Mouse (Mus musculus): Measurements from ENCODE around the gene Hist2h3c2.
A peak's percentile ranks its signal among the peaks of the same experiment; 100 is the strongest.
"Not testable (repeated sequence)": the region's sequence is repeated elsewhere in the genome, so short reads cannot be mapped to it uniquely, and the experiment has no call there.

Gene Hist2h3c2

GRCm38 (mm10) chr3:96238954-96239793 lies at the start of gene Hist2h3c2:
Gene Hist2h3c2 (minus strand): TSS chr3:96239127.
- not testable (repeated sequence) for DNase-seq (ENCODE audit: low read depth, low spot score)

GRCm38 (mm10) chr3:96287334-96287733 lies 48.4 kb upstream of the Hist2h3c2 start:
- DNase-seq (ENCODE audit: low read depth, low spot score): not testable (repeated sequence)

GRCm38 (mm10) chr3:96284457-96284856 lies 45.5 kb upstream of the Hist2h3c2 start:
- no peak for DNase-seq (ENCODE audit: low read depth, low spot score)

- no peak for DNase-seq (ENCODE audit: low read depth, low spot score)
Measured at GRCm38 (mm10) chr3:96280660-96281059, 41.7 kb upstream of the Hist2h3c2 start.

- peak; percentile 96 for DNase-seq (ENCODE audit: low read depth, low spot score)
Measured at GRCm38 (mm10) chr3:96277800-96278624, 39.1 kb upstream of the Hist2h3c2 start.

DNA sequence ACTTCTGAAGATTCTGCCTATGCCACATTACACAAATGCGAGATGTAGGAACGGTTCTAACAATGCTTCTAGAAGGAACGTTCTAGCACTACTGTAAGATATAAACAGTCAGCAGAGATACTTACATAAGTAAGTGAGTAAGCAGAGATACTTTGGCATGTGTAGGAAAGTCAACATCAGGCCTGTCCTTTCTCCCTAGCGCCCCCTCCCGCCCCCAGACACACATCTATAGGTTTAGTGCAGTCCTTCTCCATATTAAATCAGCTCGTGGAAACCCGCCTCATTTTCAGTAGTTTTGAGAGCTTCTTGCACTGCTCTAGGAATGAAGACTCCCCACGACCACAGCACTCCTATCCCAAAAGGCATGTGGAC lies 38.5 kb upstream of the Hist2h3c2 start:
- peak; percentile 75 for DNase-seq (ENCODE audit: low read depth, low spot score)

DNA sequence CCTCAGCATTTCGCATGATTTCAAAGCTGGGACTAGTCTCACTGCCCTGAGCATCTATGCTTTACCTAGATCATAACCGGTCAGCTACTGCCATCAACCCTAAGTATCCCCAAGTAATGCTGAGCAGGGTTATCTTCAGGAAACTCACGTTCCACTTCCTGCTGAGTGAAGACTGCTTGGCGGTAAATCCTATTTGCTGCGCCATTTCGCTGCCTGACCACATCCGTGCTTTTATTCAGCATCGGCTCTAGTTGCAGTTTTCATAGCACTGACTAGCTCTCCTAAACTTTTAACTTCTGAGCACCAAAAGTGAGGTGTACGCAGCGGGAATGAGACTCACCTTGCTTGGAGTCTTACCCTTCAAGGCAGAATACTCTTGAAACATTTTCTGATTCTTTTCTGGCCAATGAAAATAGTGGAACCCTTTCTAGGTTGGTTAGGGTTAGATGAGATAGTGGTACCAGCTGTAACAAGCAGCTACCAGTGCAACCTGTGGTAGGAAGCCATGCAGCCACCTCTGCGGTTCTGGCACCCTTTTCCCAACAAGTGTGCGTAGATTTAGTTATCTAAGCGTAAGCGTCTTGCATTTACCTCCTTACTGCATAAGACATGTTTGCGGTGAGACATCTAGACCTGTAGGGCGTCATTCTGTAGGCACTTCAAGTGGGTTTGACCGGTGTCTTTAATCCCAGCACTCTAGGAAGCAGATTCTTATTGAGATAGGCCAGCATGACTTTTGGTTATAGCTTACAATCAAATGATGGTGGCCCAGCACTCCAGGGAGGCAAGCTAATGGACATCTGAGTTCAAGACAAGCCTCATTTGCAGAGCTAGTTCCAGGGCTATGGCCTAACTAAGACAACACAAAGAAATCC lies 34.9 kb upstream of the Hist2h3c2 start:
- peak; percentile 85 for DNase-seq (ENCODE audit: low read depth, low spot score)

- DNase-seq (ENCODE audit: low read depth, low spot score): peak; percentile 97
Measured at GRCm38 (mm10) chr3:96269511-96270474, 30.9 kb upstream of the Hist2h3c2 start, which contains the start of gene Hist2h2bb. Gene Hist2h2bb (plus strand): TSS chr3:96269752.

DNA sequence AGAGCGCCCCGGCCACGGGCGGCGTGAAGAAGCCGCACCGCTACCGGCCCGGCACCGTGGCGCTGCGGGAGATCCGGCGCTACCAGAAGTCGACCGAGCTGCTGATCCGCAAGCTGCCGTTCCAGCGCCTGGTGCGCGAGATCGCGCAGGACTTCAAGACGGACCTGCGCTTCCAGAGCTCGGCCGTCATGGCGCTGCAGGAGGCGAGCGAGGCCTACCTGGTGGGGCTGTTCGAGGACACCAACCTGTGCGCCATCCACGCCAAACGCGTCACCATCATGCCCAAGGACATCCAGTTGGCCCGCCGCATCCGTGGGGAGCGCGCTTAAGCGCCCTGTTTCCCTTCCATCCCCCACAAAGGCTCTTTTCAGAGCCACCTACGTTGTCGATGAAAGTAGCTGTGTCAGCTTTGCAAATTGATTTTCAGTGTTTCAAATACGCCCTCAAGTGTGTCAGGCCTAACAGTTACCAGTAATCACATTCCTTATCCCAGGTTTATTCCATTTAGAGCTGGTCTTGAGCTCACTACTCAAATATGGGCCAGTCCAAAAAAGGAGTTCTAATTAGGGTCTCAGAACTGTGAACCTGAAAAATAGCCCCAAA lies 29.9 kb upstream of the Hist2h3c2 start:
- DNase-seq (ENCODE audit: low read depth, low spot score): peak; percentile 74

DNA sequence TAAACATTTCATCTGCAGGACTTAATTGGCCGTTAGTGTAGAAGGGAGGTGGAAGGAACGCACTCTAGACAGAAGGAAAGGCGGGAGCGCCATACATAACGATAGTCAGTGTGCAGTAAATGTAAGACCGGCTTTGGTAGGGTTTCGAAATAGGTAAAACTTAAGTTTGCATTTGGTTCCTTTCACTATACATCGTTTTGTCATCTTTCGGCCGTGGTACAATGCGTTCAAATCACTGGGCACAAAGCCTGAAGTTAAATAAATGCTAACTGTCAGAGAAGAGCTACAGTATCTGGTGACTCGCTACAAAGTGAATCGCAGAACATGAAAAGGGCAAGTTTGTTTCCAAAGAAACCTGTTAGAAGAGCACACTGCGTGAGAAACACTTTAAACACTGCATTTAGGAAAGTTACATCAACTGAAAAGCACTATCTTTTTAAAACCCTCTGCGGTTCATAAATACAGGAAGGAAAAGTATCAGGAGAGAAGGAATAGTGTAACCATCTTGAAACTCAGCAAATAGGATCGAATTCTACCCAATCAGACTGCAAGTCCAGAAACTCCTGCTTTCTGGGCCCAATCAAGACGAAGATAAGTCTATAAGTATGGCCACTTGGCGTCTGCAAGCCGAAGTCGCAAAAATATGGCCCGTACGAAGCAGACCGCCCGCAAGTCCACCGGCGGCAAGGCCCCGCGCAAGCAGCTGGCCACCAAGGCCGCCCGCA lies 29.3 kb upstream of the Hist2h3c2 start, which contains the start of gene Hist2h3b:
Gene Hist2h3b, plus strand, starts transcription at position 604 of the 725 bp plus-strand sequence.
- DNase-seq (ENCODE audit: low read depth, low spot score): peak; percentile 83

DNA sequence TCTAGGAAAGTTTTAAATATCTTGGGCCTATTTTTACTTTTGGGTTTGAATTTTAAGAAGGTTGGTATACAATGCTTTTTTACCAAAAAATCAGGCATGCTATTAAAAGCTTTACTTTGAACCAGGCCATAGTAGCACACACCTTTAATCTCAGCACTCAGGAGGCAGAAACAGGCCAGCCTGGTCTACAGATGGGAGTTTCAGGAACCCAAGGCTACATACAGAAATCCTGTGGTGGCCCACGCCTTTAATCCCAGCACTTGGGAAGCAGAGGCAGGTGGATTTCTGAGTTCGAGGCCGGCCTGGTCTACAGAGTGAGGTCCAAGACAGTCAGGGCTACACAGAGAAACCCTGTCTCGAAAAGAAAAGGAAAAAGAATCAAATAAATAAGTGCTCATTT lies 28.6 kb upstream of the Hist2h3c2 start:
- DNase-seq (ENCODE audit: low read depth, low spot score): no peak

GRCm38 (mm10) chr3:96266132-96266710 lies 27.3 kb upstream of the Hist2h3c2 start:
- DNase-seq (ENCODE audit: low read depth, low spot score): no peak

- no peak for DNase-seq (ENCODE audit: low read depth, low spot score)
Measured at GRCm38 (mm10) chr3:96264404-96264949, 25.6 kb upstream of the Hist2h3c2 start.

DNA sequence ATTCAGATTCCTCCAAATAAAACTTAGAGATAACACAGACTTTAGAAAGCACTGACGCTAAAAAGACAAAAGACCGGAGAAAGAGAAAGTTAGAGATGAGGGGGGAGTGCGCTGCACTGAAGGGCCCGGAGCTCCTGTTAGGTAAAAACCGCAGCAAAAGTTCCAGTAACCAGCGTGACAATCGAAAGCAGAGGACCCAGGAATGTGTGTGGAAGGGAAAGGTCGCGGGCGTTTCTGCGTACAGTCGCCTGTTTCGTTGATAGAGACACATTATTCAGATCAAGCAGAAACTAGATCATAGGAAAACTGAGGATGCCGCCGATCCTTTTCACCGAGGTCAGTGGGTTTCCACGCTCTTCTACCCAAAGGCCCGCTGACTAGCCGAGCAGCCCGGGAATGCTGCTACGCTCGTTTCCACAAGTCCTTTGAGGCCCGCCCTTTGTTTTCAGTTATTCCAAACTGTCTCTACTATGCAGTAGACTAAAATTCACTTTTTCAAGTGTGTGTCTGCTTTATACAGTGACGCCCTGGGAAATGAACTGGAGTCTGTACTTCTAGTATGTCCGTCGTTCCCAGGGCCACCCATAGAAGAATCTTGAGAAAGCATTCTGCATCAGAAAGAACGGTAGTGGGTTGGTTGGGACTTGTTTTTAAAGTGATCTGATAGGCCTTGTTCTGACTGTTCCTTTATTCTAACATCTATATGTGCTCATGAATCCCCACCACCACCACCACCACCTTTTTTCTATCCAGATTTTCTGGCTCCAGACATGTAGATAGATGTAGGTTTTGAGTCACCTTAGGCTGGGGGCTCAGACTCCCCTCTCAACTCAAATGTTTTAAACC lies 24.9 kb upstream of the Hist2h3c2 start:
- DNase-seq (ENCODE audit: low read depth, low spot score): no peak

- peak; percentile 95 for DNase-seq (ENCODE audit: low read depth, low spot score)
Measured at GRCm38 (mm10) chr3:96262979-96263550, 24.1 kb upstream of the Hist2h3c2 start, which contains the start of gene Hist2h4. Gene Hist2h4 (minus strand): TSS chr3:96263311.

GRCm38 (mm10) chr3:96262216-96262875 lies 23.4 kb upstream of the Hist2h3c2 start:
- peak; percentile 81 for DNase-seq (ENCODE audit: low read depth, low spot score)

Data from CD4-positive helper T cell, adult 2 months (primary cell).